In genomic region chr3:119168661-119169060, GRCm38 (mm10) we compare ENCODE assay signal across 28 mouse cellular contexts.
A peak's percentile ranks its signal among the peaks of the same experiment; 100 is the strongest.
DNase-seq lines count a peak whose midpoint lies in the region; ATAC-seq and TF ChIP-seq lines count a peak whose summit lies in the region.
"Had no signal": no experiment of that assay in that cellular context is flagged by ENCODE, and none has a peak within 500 bp of the region (broad histone marks: within the 10 kb centered on the region; RNA-seq: fewer than 3 reads in every experiment).

No protein-coding gene starts in this region.

- no peak overlapping the region for H3K4me2 ChIP-seq in embryonic facial prominence, embryonic 11.5 days (ENCODE audit: low read depth, low read length)
- no peak overlapping the region for H3K4me2 ChIP-seq in midbrain, embryonic 11.5 days
- no peak overlapping the region for H3K4me2 ChIP-seq in midbrain, embryonic 13.5 days (replicated peaks)
- no peak overlapping the region for H3K4me2 ChIP-seq in limb, embryonic 14.5 days (replicated peaks; ENCODE audit: low read depth, low read length, severe bottlenecking)
- H3K4me2 ChIP-seq: embryonic facial prominence, embryonic 13.5 days; heart, embryonic 13.5 days; hindbrain, embryonic 15.5 days; limb, embryonic 12.5 days; liver, embryonic 11.5 days; lung, embryonic 15.5 days; midbrain, embryonic 12.5 days; neural tube, embryonic 13.5 days; stomach, embryonic 15.5 days had no signal

- H3K27ac ChIP-seq in embryonic facial prominence, embryonic 11.5 days (replicated peaks; ENCODE audit: low read depth, low read length): no peak overlapping the region
- no peak overlapping the region for H3K27ac ChIP-seq in embryonic facial prominence, embryonic 10.5 days (replicated peaks)
- no peak overlapping the region for H3K27ac ChIP-seq in midbrain, embryonic 11.5 days (ENCODE audit: low read depth, low read length)
- H3K27ac ChIP-seq in midbrain, embryonic 13.5 days: no peak overlapping the region
- H3K27ac ChIP-seq in limb, embryonic 14.5 days (replicated peaks; ENCODE audit: low read depth, low read length): no peak overlapping the region
- H3K27ac ChIP-seq in heart, adult 2 months: no peak overlapping the region
- H3K27ac ChIP-seq: embryonic facial prominence, embryonic 13.5 days; heart, embryonic 13.5 days; hindbrain, embryonic 10.5 days; hindbrain, embryonic 15.5 days; limb, embryonic 12.5 days; lung, embryonic 15.5 days; midbrain, embryonic 12.5 days; neural tube, embryonic 13.5 days; stomach, embryonic 15.5 days had no signal

- no peaks in the 10 kb centered on the region for H3K79me2 ChIP-seq in heart, adult 2 months (replicated peaks; ENCODE audit: control insufficient read depth, insufficient read depth, low read length)

- no peak overlapping the region for H3K4me3 ChIP-seq in embryonic facial prominence, embryonic 11.5 days (ENCODE audit: low read depth, low read length)
- no peak overlapping the region for H3K4me3 ChIP-seq in embryonic facial prominence, embryonic 10.5 days
- H3K4me3 ChIP-seq in midbrain, embryonic 11.5 days (ENCODE audit: low read depth, low read length): no peak overlapping the region
- no peak overlapping the region for H3K4me3 ChIP-seq in midbrain, embryonic 13.5 days (replicated peaks)
- H3K4me3 ChIP-seq in limb, embryonic 14.5 days (replicated peaks; ENCODE audit: low read length): no peak overlapping the region
- H3K4me3 ChIP-seq in heart, adult 2 months: no peak overlapping the region
- H3K4me3 ChIP-seq: embryonic facial prominence, embryonic 13.5 days; heart, embryonic 13.5 days; hindbrain, embryonic 10.5 days; hindbrain, embryonic 15.5 days; limb, embryonic 12.5 days; lung, embryonic 15.5 days; midbrain, embryonic 12.5 days; neural tube, embryonic 13.5 days; stomach, embryonic 15.5 days had no signal

- no peaks in the 10 kb centered on the region for H3K27me3 ChIP-seq in embryonic facial prominence, embryonic 11.5 days (ENCODE audit: control insufficient read depth, insufficient read depth, low read length)
- H3K27me3 ChIP-seq in embryonic facial prominence, embryonic 10.5 days (replicated peaks; ENCODE audit: low read depth, poor library complexity, severe bottlenecking): no peaks in the 10 kb centered on the region
- H3K27me3 ChIP-seq in midbrain, embryonic 11.5 days (ENCODE audit: control insufficient read depth, insufficient read depth, low read length): no peaks in the 10 kb centered on the region
- no peaks in the 10 kb centered on the region for H3K27me3 ChIP-seq in midbrain, embryonic 13.5 days
- H3K27me3 ChIP-seq in limb, embryonic 14.5 days (ENCODE audit: control insufficient read depth, insufficient read depth, low read length): no peaks in the 10 kb centered on the region
- H3K27me3 ChIP-seq in heart, adult 2 months (ENCODE audit: control insufficient read depth, insufficient read depth, low read length): no peaks in the 10 kb centered on the region
- H3K27me3 ChIP-seq: CH12.LX; embryonic facial prominence, embryonic 13.5 days; heart, embryonic 13.5 days; hindbrain, embryonic 15.5 days; limb, embryonic 12.5 days; lung, embryonic 15.5 days; midbrain, embryonic 12.5 days; neural tube, embryonic 13.5 days; stomach, embryonic 15.5 days had no signal

- no peak for TF ChIP-seq EP300 in heart, adult 2 months (IDR thresholded peaks at IDR 0.05; ENCODE audit: insufficient read depth, low read depth, low read length)

- no peak for TF ChIP-seq POLR2A in limb, embryonic 14.5 days (IDR thresholded peaks at IDR 0.05; ENCODE audit: borderline replicate concordance, extremely low read depth, insufficient read depth, insufficient read length)
- no peak for TF ChIP-seq POLR2A in heart, adult 2 months (IDR thresholded peaks at IDR 0.05; ENCODE audit: insufficient read depth, low read depth, low read length)

- no peaks in the 10 kb centered on the region for H3K4me1 ChIP-seq in embryonic facial prominence, embryonic 11.5 days (ENCODE audit: control insufficient read depth, insufficient read depth, low read length)
- H3K4me1 ChIP-seq in embryonic facial prominence, embryonic 10.5 days: peaks cover 5% of the 10 kb centered on the region; the same call in 1 of the 2 replicates
- H3K4me1 ChIP-seq in midbrain, embryonic 11.5 days (ENCODE audit: control insufficient read depth, insufficient read depth, low read length): peaks cover 4% of the 10 kb centered on the region; the same call in 1 of the 2 replicates
- peaks cover 10% of the 10 kb centered on the region; the same call in 1 of the 2 replicates for H3K4me1 ChIP-seq in midbrain, embryonic 13.5 days (replicated peaks)
- H3K4me1 ChIP-seq in limb, embryonic 14.5 days (ENCODE audit: control insufficient read depth, insufficient read depth, low read length): no peaks in the 10 kb centered on the region
- no peaks in the 10 kb centered on the region for H3K4me1 ChIP-seq in heart, adult 2 months (ENCODE audit: control insufficient read depth, insufficient read depth, low read length)
- H3K4me1 ChIP-seq: heart, embryonic 13.5 days; hindbrain, embryonic 15.5 days; limb, embryonic 12.5 days; lung, embryonic 15.5 days; neural tube, embryonic 13.5 days; stomach, embryonic 15.5 days had no signal

- intact Hi-C loops in heart, adult 2 months (cut with DNase I): no loop called here

- no peak for TF ChIP-seq CTCF in heart, adult 2 months (IDR thresholded peaks at IDR 0.05)

- no peak for ATAC-seq in embryonic facial prominence, embryonic 11.5 days (replicated peaks; ENCODE audit: insufficient number of reproducible peaks, low FRiP score, low TSS enrichment, low read depth)
- no peak for ATAC-seq in midbrain, embryonic 11.5 days (ENCODE audit: low FRiP score)
- ATAC-seq in midbrain, embryonic 13.5 days: no peak
- ATAC-seq in limb, embryonic 14.5 days (ENCODE audit: low FRiP score, low read depth): no peak
- ATAC-seq: forebrain, postnatal 0 days had no signal

- no peak overlapping the region for H3K9ac ChIP-seq in embryonic facial prominence, embryonic 11.5 days (replicated peaks; ENCODE audit: low read length)
- no peak overlapping the region for H3K9ac ChIP-seq in midbrain, embryonic 11.5 days (ENCODE audit: low read length)
- H3K9ac ChIP-seq in midbrain, embryonic 13.5 days (replicated peaks): no peak overlapping the region
- no peak overlapping the region for H3K9ac ChIP-seq in limb, embryonic 14.5 days (ENCODE audit: low read depth, low read length, severe bottlenecking)
- no peak overlapping the region for H3K9ac ChIP-seq in heart, adult 2 months (ENCODE audit: low read depth, low read length)
- H3K9ac ChIP-seq: embryonic facial prominence, embryonic 13.5 days; forebrain, postnatal 0 days; heart, embryonic 13.5 days; hindbrain, embryonic 15.5 days; limb, embryonic 12.5 days; lung, embryonic 15.5 days; midbrain, embryonic 12.5 days; neural tube, embryonic 13.5 days; stomach, embryonic 15.5 days had no signal

- H3K9me3 ChIP-seq in embryonic facial prominence, embryonic 11.5 days (replicated peaks; ENCODE audit: control insufficient read depth, low read length): no peaks in the 10 kb centered on the region
- H3K9me3 ChIP-seq in embryonic facial prominence, embryonic 10.5 days: no peaks in the 10 kb centered on the region
- H3K9me3 ChIP-seq in midbrain, embryonic 11.5 days (ENCODE audit: control insufficient read depth, low read length): no peaks in the 10 kb centered on the region
- no peaks in the 10 kb centered on the region for H3K9me3 ChIP-seq in midbrain, embryonic 13.5 days
- no peaks in the 10 kb centered on the region for H3K9me3 ChIP-seq in limb, embryonic 14.5 days (ENCODE audit: control insufficient read depth, low read length)
- H3K9me3 ChIP-seq: embryonic facial prominence, embryonic 13.5 days; heart, embryonic 13.5 days; hindbrain, embryonic 10.5 days; hindbrain, embryonic 15.5 days; limb, embryonic 12.5 days; lung, embryonic 15.5 days; midbrain, embryonic 12.5 days; neural tube, embryonic 13.5 days; stomach, embryonic 15.5 days had no signal

- no peaks in the 10 kb centered on the region for H3K36me3 ChIP-seq in embryonic facial prominence, embryonic 11.5 days (replicated peaks; ENCODE audit: control insufficient read depth, insufficient read depth, low read depth, low read length)
- no peaks in the 10 kb centered on the region for H3K36me3 ChIP-seq in embryonic facial prominence, embryonic 10.5 days (replicated peaks)
- H3K36me3 ChIP-seq in midbrain, embryonic 11.5 days (ENCODE audit: control insufficient read depth, insufficient read depth, low read length): no peaks in the 10 kb centered on the region
- no peaks in the 10 kb centered on the region for H3K36me3 ChIP-seq in midbrain, embryonic 13.5 days
- H3K36me3 ChIP-seq in limb, embryonic 14.5 days (ENCODE audit: control insufficient read depth, insufficient read depth, low read length): no peaks in the 10 kb centered on the region
- H3K36me3 ChIP-seq in heart, adult 2 months (ENCODE audit: control insufficient read depth, insufficient read depth, low read length): no peaks in the 10 kb centered on the region
- H3K36me3 ChIP-seq: embryonic facial prominence, embryonic 13.5 days; heart, embryonic 13.5 days; hindbrain, embryonic 10.5 days; hindbrain, embryonic 15.5 days; limb, embryonic 12.5 days; lung, embryonic 15.5 days; midbrain, embryonic 12.5 days; neural tube, embryonic 13.5 days; stomach, embryonic 15.5 days had no signal

- DNase-seq in embryonic facial prominence, embryonic 11.5 days (ENCODE audit: low spot score): peak; percentile 30
- DNase-seq in embryonic facial prominence, embryonic 10.5 days (ENCODE audit: low spot score): no peak
- DNase-seq in midbrain, embryonic 11.5 days (ENCODE audit: low spot score, missing footprints): peak; percentile 10
- DNase-seq in limb, embryonic 14.5 days (ENCODE audit: low spot score): peak; percentile 34
- DNase-seq in heart, adult 2 months: no peak
- DNase-seq in cerebellum, adult 9-11 months: no peak
- DNase-seq: adrenal gland, adult 8-10 months; cerebellum, adult 2 months; cerebellum, postnatal 36 days; forebrain, postnatal 0 days; gastrocnemius, postnatal 36 days; heart, postnatal 10 days; kidney, adult 9 months; kidney, postnatal 10 days; layer of hippocampus, adult 9-11 months; thymus, postnatal 14 days had no signal

- WGBS in embryonic facial prominence, embryonic 11.5 days: 17% methylated on average over 1 of the region's 1 CpGs
- WGBS in embryonic facial prominence, embryonic 10.5 days: 34% methylated on average over 1 of the region's 1 CpGs
- 68% methylated on average over 1 of the region's 1 CpGs for WGBS in midbrain, embryonic 11.5 days
- WGBS in midbrain, embryonic 13.5 days: 64% methylated on average over 1 of the region's 1 CpGs
- WGBS in limb, embryonic 14.5 days: 8% methylated on average over 1 of the region's 1 CpGs
- WGBS in heart, adult 2 months: 31% methylated on average over 1 of the region's 1 CpGs

Comparison
In these comparisons a context has a peak if more than half of its experiments do, and no peak if none do; other contexts are left out.
1. DNase-seq: peak in embryonic facial prominence, embryonic 11.5 days (single experiment), midbrain, embryonic 11.5 days (single experiment) and limb, embryonic 14.5 days (single experiment); none in embryonic facial prominence, embryonic 10.5 days (single experiment), heart, adult 2 months (0 of 2) and cerebellum, adult 9-11 months (single experiment).